Mouse (Mus musculus): ENCODE measurements around the gene Fam189a1. TPM values are rescaled to one million over a fixed set of nuclear protein-coding genes. Genes with fewer than 3 reads are reported as not detected.

Gene Fam189a1
- polyA plus RNA-seq, 1 experiment from 2014 or later = 0.26 TPM

GRCm38 (mm10) chr7:64880415-64880814 is 276.0 kb downstream of the Fam189a1 start:
- Histone ChIP-seq H3K27ac (ENCODE audit: low read length) (no peak overlapping the region), H3K36me3 (ENCODE audit: control insufficient read depth, insufficient read depth) (no peaks in the 10 kb centered on the region), H3K9ac (ENCODE audit: low read length) (no peak overlapping the region), H3K27me3 (ENCODE audit: control insufficient read depth, insufficient read depth, low read length) (0 out of 2 replicates have a peak, but pooled peaks cover 2% of the 10 kb centered on the region), H3K9me3 (replicated peaks; ENCODE audit: control insufficient read depth, low read length) (no peaks in the 10 kb centered on the region), H3K4me1 (ENCODE audit: control insufficient read depth, insufficient read depth, low read length) (no peaks in the 10 kb centered on the region), H3K4me3 (ENCODE audit: low read length) (no peak overlapping the region), H3K4me2 (ENCODE audit: low read depth, low read length) (no peak overlapping the region)
- no peak for ATAC-seq (replicated peaks; ENCODE audit: extremely low read depth, insufficient read depth, low FRiP score)
- 75% methylated on average over 5 of the region's 5 CpGs for WGBS

- 75% methylated on average over 4 of the region's 4 CpGs for WGBS
- Histone ChIP-seq H3K9me3 (replicated peaks; ENCODE audit: control insufficient read depth, low read length) (no peaks in the 10 kb centered on the region), H3K9ac (ENCODE audit: low read length) (no peak overlapping the region), H3K4me1 (ENCODE audit: control insufficient read depth, insufficient read depth, low read length) (peaks cover 12% of the 10 kb centered on the region), H3K4me2 (ENCODE audit: low read depth, low read length) (no peak overlapping the region), H3K36me3 (ENCODE audit: control insufficient read depth, insufficient read depth) (no peaks in the 10 kb centered on the region), H3K27me3 (ENCODE audit: control insufficient read depth, insufficient read depth, low read length) (0 out of 2 replicates have a peak, but pooled peaks cover 2% of the 10 kb centered on the region), H3K27ac (ENCODE audit: low read length) (no peak overlapping the region), H3K4me3 (ENCODE audit: low read length) (no peak overlapping the region)
- no peak for ATAC-seq (replicated peaks; ENCODE audit: extremely low read depth, insufficient read depth, low FRiP score)
Measured at GRCm38 (mm10) chr7:64874941-64875340, 281.4 kb downstream of the Fam189a1 start.

GRCm38 (mm10) chr7:64873266-64873665 is 283.1 kb downstream of the Fam189a1 start:
- Histone ChIP-seq H3K9me3 (replicated peaks; ENCODE audit: control insufficient read depth, low read length) (no peaks in the 10 kb centered on the region), H3K9ac (ENCODE audit: low read length) (peak overlapping the region; percentile 99), H3K36me3 (ENCODE audit: control insufficient read depth, insufficient read depth) (no peaks in the 10 kb centered on the region), H3K27ac (ENCODE audit: low read length) (peak overlapping the region; percentile 97; the same call in 1 of the 2 replicates), H3K4me1 (ENCODE audit: control insufficient read depth, insufficient read depth, low read length) (peaks cover 12% of the 10 kb centered on the region), H3K27me3 (ENCODE audit: control insufficient read depth, insufficient read depth, low read length) (0 out of 2 replicates have a peak, but pooled peaks cover 2% of the 10 kb centered on the region), H3K4me3 (ENCODE audit: low read length) (peak overlapping the region; percentile 98), H3K4me2 (ENCODE audit: low read depth, low read length) (peak overlapping the region; percentile 85)
- ATAC-seq (replicated peaks; ENCODE audit: extremely low read depth, insufficient read depth, low FRiP score) = no peak
- 45% methylated on average over 11 of the region's 11 CpGs for WGBS

- Histone ChIP-seq H3K27ac (ENCODE audit: low read length) (peak within 1 kb of the TSS; percentile 97), H3K36me3 (ENCODE audit: control insufficient read depth, insufficient read depth) (no peaks in the 10 kb centered on the region), H3K4me3 (ENCODE audit: low read length) (peak within 1 kb of the TSS; percentile 98), H3K27me3 (ENCODE audit: control insufficient read depth, insufficient read depth, low read length) (0 out of 2 replicates have a peak, but pooled peaks cover 2% of the 10 kb centered on the region), H3K4me1 (ENCODE audit: control insufficient read depth, insufficient read depth, low read length) (peaks cover 12% of the 10 kb centered on the region), H3K9ac (ENCODE audit: low read length) (peak within 1 kb of the TSS; percentile 99), H3K9me3 (replicated peaks; ENCODE audit: control insufficient read depth, low read length) (no peaks in the 10 kb centered on the region), H3K4me2 (ENCODE audit: low read depth, low read length) (peak within 1 kb of the TSS; percentile 85)
- ATAC-seq (replicated peaks; ENCODE audit: extremely low read depth, insufficient read depth, low FRiP score) = peak; percentile 96
- 1% methylated on average over 52 of the region's 57 CpGs for WGBS
Measured at GRCm38 (mm10) chr7:64872743-64873241, 283.6 kb downstream of the Fam189a1 start, which contains the start of gene Nsmce3. TSS of gene Nsmce3 (minus strand) at chr7:64872997.

- Histone ChIP-seq H3K36me3 (ENCODE audit: control insufficient read depth, insufficient read depth) (no peaks in the 10 kb centered on the region), H3K4me1 (ENCODE audit: control insufficient read depth, insufficient read depth, low read length) (peaks cover 12% of the 10 kb centered on the region), H3K4me3 (ENCODE audit: low read length) (peak overlapping the region; percentile 98), H3K9ac (ENCODE audit: low read length) (peak overlapping the region; percentile 99), H3K4me2 (ENCODE audit: low read depth, low read length) (peak overlapping the region; percentile 85), H3K9me3 (replicated peaks; ENCODE audit: control insufficient read depth, low read length) (no peaks in the 10 kb centered on the region), H3K27me3 (ENCODE audit: control insufficient read depth, insufficient read depth, low read length) (0 out of 2 replicates have a peak, but pooled peaks cover 2% of the 10 kb centered on the region), H3K27ac (ENCODE audit: low read length) (peak overlapping the region; percentile 97)
- ATAC-seq (replicated peaks; ENCODE audit: extremely low read depth, insufficient read depth, low FRiP score) = peak; percentile 19; the same call in 1 of the 2 replicates
- 2% methylated on average over 33 of the region's 33 CpGs for WGBS
Measured at GRCm38 (mm10) chr7:64871987-64872742, 284.2 kb downstream of the Fam189a1 start.

GRCm38 (mm10) chr7:64869549-64870065 is 286.8 kb downstream of the Fam189a1 start:
- Histone ChIP-seq H3K27me3 (ENCODE audit: control insufficient read depth, insufficient read depth, low read length) (no peaks in the 10 kb centered on the region), H3K27ac (ENCODE audit: low read length) (no peak overlapping the region), H3K36me3 (ENCODE audit: control insufficient read depth, insufficient read depth) (no peaks in the 10 kb centered on the region), H3K4me3 (ENCODE audit: low read length) (no peak overlapping the region), H3K9ac (ENCODE audit: low read length) (no peak overlapping the region), H3K4me2 (ENCODE audit: low read depth, low read length) (no peak overlapping the region), H3K4me1 (ENCODE audit: control insufficient read depth, insufficient read depth, low read length) (peaks cover 12% of the 10 kb centered on the region), H3K9me3 (replicated peaks; ENCODE audit: control insufficient read depth, low read length) (no peaks in the 10 kb centered on the region)
- ATAC-seq (replicated peaks; ENCODE audit: extremely low read depth, insufficient read depth, low FRiP score) = no peak
- 76% methylated on average over 6 of the region's 6 CpGs for WGBS

- H3K36me3 ChIP-seq (ENCODE audit: control insufficient read depth, insufficient read depth) = no peaks in the 10 kb centered on the region
- no peak overlapping the region for H3K9ac ChIP-seq (ENCODE audit: low read length)
- H3K27ac ChIP-seq (ENCODE audit: low read length) = no peak overlapping the region
- no peak overlapping the region for H3K4me2 ChIP-seq (ENCODE audit: low read depth, low read length)
- no peaks in the 10 kb centered on the region for H3K4me1 ChIP-seq (ENCODE audit: control insufficient read depth, insufficient read depth, low read length)
- ATAC-seq (replicated peaks; ENCODE audit: extremely low read depth, insufficient read depth, low FRiP score) = no peak
- H3K9me3 ChIP-seq (replicated peaks; ENCODE audit: control insufficient read depth, low read length) = no peaks in the 10 kb centered on the region
- H3K4me3 ChIP-seq (ENCODE audit: low read length) = no peak overlapping the region
- 0 out of 2 replicates have a peak, but pooled peaks cover 2% of the 10 kb centered on the region for H3K27me3 ChIP-seq (ENCODE audit: control insufficient read depth, insufficient read depth, low read length)
- WGBS = 73% methylated on average over 3 of the region's 3 CpGs
Measured at GRCm38 (mm10) chr7:64863538-64863937, 292.8 kb downstream of the Fam189a1 start.

- Histone ChIP-seq H3K27me3 (ENCODE audit: control insufficient read depth, insufficient read depth, low read length) (0 out of 2 replicates have a peak, but pooled peaks cover 2% of the 10 kb centered on the region), H3K36me3 (ENCODE audit: control insufficient read depth, insufficient read depth) (no peaks in the 10 kb centered on the region), H3K4me2 (ENCODE audit: low read depth, low read length) (no peak overlapping the region), H3K27ac (ENCODE audit: low read length) (no peak overlapping the region), H3K4me1 (ENCODE audit: control insufficient read depth, insufficient read depth, low read length) (no peaks in the 10 kb centered on the region), H3K9ac (ENCODE audit: low read length) (no peak overlapping the region), H3K9me3 (replicated peaks; ENCODE audit: control insufficient read depth, low read length) (no peaks in the 10 kb centered on the region), H3K4me3 (ENCODE audit: low read length) (no peak overlapping the region)
- 81% methylated on average over 3 of the region's 3 CpGs for WGBS
- no peak for ATAC-seq (replicated peaks; ENCODE audit: extremely low read depth, insufficient read depth, low FRiP score)
Measured at GRCm38 (mm10) chr7:64862978-64863377, 293.4 kb downstream of the Fam189a1 start.

- H3K27ac ChIP-seq (ENCODE audit: low read length) = no peak overlapping the region
- ATAC-seq (replicated peaks; ENCODE audit: extremely low read depth, insufficient read depth, low FRiP score) = no peak
- H3K4me3 ChIP-seq (ENCODE audit: low read length) = no peak overlapping the region
- no peaks in the 10 kb centered on the region for H3K9me3 ChIP-seq (replicated peaks; ENCODE audit: control insufficient read depth, low read length)
- H3K4me1 ChIP-seq (ENCODE audit: control insufficient read depth, insufficient read depth, low read length) = no peaks in the 10 kb centered on the region
- H3K36me3 ChIP-seq (ENCODE audit: control insufficient read depth, insufficient read depth) = no peaks in the 10 kb centered on the region
- H3K27me3 ChIP-seq (ENCODE audit: control insufficient read depth, insufficient read depth, low read length) = no peaks in the 10 kb centered on the region
- H3K4me2 ChIP-seq (ENCODE audit: low read depth, low read length) = no peak overlapping the region
- no peak overlapping the region for H3K9ac ChIP-seq (ENCODE audit: low read length)
- 73% methylated on average over 12 of the region's 12 CpGs for WGBS
Measured at GRCm38 (mm10) chr7:64856526-64857082, 299.8 kb downstream of the Fam189a1 start.

All from heart, embryonic 16.5 days (tissue).